Mouse (Mus musculus) lung, embryonic 14.5 days (tissue): ENCODE data around the gene Ankrd13a. TPM values are rescaled to one million over a fixed set of nuclear protein-coding genes. Genes with fewer than 3 reads are reported as not detected.

Experiments used
- ATAC-seq: fragments of 200-750 bp; cut with Nextera tagmentation; 2 replicates; pipeline ENCODE4 v1.8.0; 2017; ENCODE audit warnings: mild to moderate bottlenecking, moderate TSS enrichment, moderate library complexity; ENCODE audit not compliant: insufficient read depth
- DNase-seq: peaks from one replicate; pipeline ENCODE4 v3.0.0-alpha.2; 2015
- H3K27ac ChIP-seq: fragments of 300-500 bp; sonication (generic); 2 replicates; pipeline ENCODE4 v1.5.1; 2014; ENCODE audit warnings: low read depth, mild to moderate bottlenecking, moderate library complexity
- H3K27me3 ChIP-seq: fragments of 300-500 bp; sonication (generic); 2 replicates; pipeline ENCODE4 v1.6.1; 2014; ENCODE audit warnings: low read length, control low read depth; ENCODE audit not compliant: insufficient read depth
- H3K36me3 ChIP-seq: fragments of 300-500 bp; sonication (generic); 2 replicates; pipeline ENCODE4 v1.6.1; 2014; ENCODE audit warnings: control low read depth; ENCODE audit not compliant: insufficient read depth
- H3K4me1 ChIP-seq: fragments of 300-500 bp; sonication (generic); 2 replicates; pipeline ENCODE4 v1.6.1; 2014; ENCODE audit warnings: antibody characterized with exemption, control low read depth; ENCODE audit not compliant: insufficient read depth
- H3K4me2 ChIP-seq: fragments of 300-500 bp; sonication (generic); 2 replicates; pipeline ENCODE4 v1.6.1; 2014; ENCODE audit warnings: mild to moderate bottlenecking
- H3K4me3 ChIP-seq: fragments of 300-500 bp; sonication (generic); 2 replicates; pipeline ENCODE4 v1.5.1; 2014; ENCODE audit warnings: low read depth, low read length
- H3K9ac ChIP-seq: fragments of 300-500 bp; sonication (generic); 2 replicates; pipeline ENCODE4 v1.6.1; 2014
- H3K9me3 ChIP-seq: fragments of 300-500 bp; sonication (generic); 2 replicates; pipeline ENCODE4 v1.6.1; 2016; ENCODE audit warnings: low read depth, low read length, control low read depth
- CTCF ChIP-seq: IDR thresholded peaks from 2 replicates; pipeline ENCODE4 v1.5.1; 2016; ENCODE audit warnings: antibody characterized with exemption, low read depth
- WGBS: fragments of 180-500 bp; shearing (Covaris S2); extraction: QIAGEN DNeasy Blood & Tissue Kit; methylation state at CpG from one replicate; pipeline ENCODE4 v1.1.7; 2014; 5-methylcytosine and 5-hydroxymethylcytosine counted together
- polyA plus RNA-seq: library from polyadenylated mRNA; unstranded; fragments of >200 nt; fragmentation: Nextera tagmentation; extraction: Ambion mirVana; gene quantifications from 2 replicates; pipeline ENCODE4 v1.2.1, GENCODE M21; 2014

The Ankrd13a gene
- polyA plus RNA-seq, 1 experiment from 2014 or later, result 83.2 TPM

DNA sequence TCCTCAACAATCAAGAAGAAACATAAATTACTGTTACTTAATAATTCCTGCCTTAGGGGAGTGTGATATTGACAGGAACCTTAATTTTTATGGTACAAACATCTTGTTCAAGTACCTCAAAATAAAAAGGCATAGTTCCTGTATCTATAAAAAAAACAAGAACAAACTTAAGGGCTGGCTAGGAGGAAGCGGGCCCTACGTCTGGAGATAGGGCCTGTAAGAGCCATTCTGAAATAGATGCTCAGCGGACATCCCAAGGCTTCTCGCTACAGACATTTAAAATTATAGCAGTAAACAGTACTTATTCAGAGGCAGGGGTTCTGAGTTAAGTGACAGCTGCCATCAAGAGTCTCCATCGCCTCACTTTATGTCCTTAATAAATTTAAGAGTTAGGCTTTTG, 27.0 kb upstream of the Ankrd13a start:
- no peak for TF ChIP-seq CTCF
- H3K4me2 ChIP-seq, result no peak overlapping the region
- no peak for DNase-seq
- no peaks in the 10 kb centered on the region for H3K9me3 ChIP-seq
- H3K4me1 ChIP-seq, result no peaks in the 10 kb centered on the region
- ATAC-seq, result no peak
- no peak overlapping the region for H3K9ac ChIP-seq
- no peaks in the 10 kb centered on the region for H3K27me3 ChIP-seq
- peaks cover 82% of the 10 kb centered on the region for H3K36me3 ChIP-seq
- H3K4me3 ChIP-seq, result no peak overlapping the region
- H3K27ac ChIP-seq, result no peak overlapping the region
- WGBS, result 94% methylated on average over 5 of the region's 5 CpGs

DNA sequence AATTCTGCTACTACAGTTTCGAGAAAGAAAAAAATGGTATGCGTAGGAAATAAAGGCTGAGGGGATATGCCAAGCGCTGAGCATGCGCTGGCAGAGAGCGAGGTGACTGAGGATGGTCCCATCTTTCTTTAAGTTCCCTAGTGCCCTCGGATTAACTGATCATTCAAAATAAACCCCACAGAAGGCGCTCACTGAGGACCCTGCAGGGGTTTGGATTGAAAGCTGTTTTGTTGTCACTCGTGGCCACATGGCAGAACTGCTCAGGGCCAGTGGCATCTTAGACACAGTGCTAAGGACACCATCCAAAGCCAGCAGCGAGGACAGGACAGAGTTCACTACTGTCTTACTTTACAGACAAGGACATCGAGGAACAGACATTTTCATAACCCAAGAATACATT, 24.2 kb upstream of the Ankrd13a start:
- no peaks in the 10 kb centered on the region for H3K9me3 ChIP-seq
- no peak overlapping the region for H3K4me2 ChIP-seq
- H3K9ac ChIP-seq, result no peak overlapping the region
- H3K4me1 ChIP-seq, result no peaks in the 10 kb centered on the region
- H3K36me3 ChIP-seq, result peaks cover 80% of the 10 kb centered on the region
- ATAC-seq, result no peak
- TF ChIP-seq CTCF, result no peak
- 86% methylated on average over 10 of the region's 10 CpGs for WGBS
- no peaks in the 10 kb centered on the region for H3K27me3 ChIP-seq
- H3K4me3 ChIP-seq, result no peak overlapping the region
- H3K27ac ChIP-seq, result no peak overlapping the region
- no peak for DNase-seq

DNA sequence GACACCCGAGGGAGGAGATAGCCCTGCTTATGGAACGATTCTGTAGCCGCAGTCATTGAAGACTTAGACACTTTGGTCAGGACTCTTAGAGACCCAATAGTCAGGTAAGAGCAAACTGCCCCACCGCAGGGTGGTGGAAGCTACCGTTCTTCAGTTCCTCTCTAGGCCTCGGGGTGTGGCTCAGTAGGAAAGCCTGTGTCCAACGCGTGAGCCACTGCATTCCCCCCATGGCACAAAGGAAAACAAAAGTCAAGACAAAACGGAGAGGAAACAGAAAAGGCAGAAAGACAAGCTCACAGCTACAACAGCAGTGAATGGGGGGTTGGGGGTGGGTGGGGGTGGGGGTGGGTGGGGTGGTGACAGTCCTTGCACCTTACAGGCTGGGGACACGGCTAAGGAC, 22.1 kb upstream of the Ankrd13a start:
- TF ChIP-seq CTCF, result no peak
- no peak overlapping the region for H3K4me3 ChIP-seq
- H3K4me1 ChIP-seq, result no peaks in the 10 kb centered on the region
- H3K36me3 ChIP-seq, result peaks cover 81% of the 10 kb centered on the region
- H3K27me3 ChIP-seq, result no peaks in the 10 kb centered on the region
- no peak overlapping the region for H3K9ac ChIP-seq
- no peak overlapping the region for H3K4me2 ChIP-seq
- WGBS, result 84% methylated on average over 10 of the region's 10 CpGs
- H3K27ac ChIP-seq, result no peak overlapping the region
- no peak for ATAC-seq
- H3K9me3 ChIP-seq, result no peaks in the 10 kb centered on the region
- no peak for DNase-seq

DNA sequence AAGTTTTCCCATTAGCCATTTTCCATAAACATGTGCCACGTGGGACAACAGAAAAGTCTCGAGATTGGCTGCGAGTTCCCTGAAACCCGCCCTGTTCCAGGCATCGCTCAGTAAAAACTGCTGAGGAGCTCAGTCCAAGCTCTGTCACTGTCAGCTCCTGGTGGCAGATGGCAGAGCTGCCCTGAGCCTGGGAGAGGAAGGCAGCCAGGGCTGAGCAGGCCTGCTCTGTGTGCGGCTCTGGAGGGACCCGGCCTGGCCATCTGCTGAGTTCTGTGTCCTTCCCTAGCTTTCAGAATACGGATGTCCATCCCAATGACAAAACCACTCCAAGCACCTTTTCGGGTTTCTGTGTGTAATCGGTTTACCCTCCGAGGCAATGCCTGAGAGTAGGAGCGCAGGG, 21.1 kb upstream of the Ankrd13a start:
- WGBS, result 89% methylated on average over 12 of the region's 12 CpGs
- ATAC-seq (no peak), DNase-seq (no peak)
- no peak for TF ChIP-seq CTCF
- H3K4me3 ChIP-seq, result no peak overlapping the region
- H3K4me2 ChIP-seq, result no peak overlapping the region
- no peaks in the 10 kb centered on the region for H3K4me1 ChIP-seq
- H3K9ac ChIP-seq, result no peak overlapping the region
- H3K27ac ChIP-seq, result no peak overlapping the region
- peaks cover 73% of the 10 kb centered on the region for H3K36me3 ChIP-seq
- H3K9me3 ChIP-seq, result no peaks in the 10 kb centered on the region
- no peaks in the 10 kb centered on the region for H3K27me3 ChIP-seq

DNA sequence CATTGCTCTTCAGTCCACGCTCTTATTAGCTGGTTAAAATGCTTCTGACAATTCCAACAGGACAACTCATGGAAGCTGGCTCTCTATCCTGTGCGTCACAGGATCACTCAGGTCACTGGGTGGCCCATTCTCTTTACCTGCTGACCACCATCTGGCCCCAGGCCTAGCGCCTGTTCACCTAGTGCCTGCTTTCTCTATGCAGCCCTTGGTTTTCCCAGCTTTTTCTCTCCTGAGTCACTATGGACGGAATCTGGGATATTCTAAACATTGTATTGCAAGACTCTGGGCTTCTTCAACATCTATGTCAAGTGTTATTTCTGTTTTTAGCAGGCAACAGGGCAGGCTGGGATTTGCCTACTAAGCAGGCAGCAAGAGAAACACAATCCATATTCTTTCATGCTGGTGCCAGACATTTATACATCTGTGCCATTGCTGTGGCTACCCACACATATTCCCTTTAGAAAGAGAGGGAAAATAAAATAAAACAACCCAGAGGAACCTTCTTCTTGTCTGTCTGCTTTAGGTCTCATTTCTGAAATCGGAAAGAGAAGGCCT, 14.9 kb upstream of the Ankrd13a start:
- peaks cover 76% of the 10 kb centered on the region for H3K36me3 ChIP-seq
- no peak for TF ChIP-seq CTCF
- ATAC-seq (no peak), DNase-seq (no peak)
- 87% methylated on average over 5 of the region's 5 CpGs for WGBS
- H3K27me3 ChIP-seq, result no peaks in the 10 kb centered on the region
- no peaks in the 10 kb centered on the region for H3K4me1 ChIP-seq
- no peak overlapping the region for H3K4me3 ChIP-seq
- H3K9ac ChIP-seq, result no peak overlapping the region
- no peak overlapping the region for H3K27ac ChIP-seq
- H3K4me2 ChIP-seq, result no peak overlapping the region
- H3K9me3 ChIP-seq, result no peaks in the 10 kb centered on the region

DNA sequence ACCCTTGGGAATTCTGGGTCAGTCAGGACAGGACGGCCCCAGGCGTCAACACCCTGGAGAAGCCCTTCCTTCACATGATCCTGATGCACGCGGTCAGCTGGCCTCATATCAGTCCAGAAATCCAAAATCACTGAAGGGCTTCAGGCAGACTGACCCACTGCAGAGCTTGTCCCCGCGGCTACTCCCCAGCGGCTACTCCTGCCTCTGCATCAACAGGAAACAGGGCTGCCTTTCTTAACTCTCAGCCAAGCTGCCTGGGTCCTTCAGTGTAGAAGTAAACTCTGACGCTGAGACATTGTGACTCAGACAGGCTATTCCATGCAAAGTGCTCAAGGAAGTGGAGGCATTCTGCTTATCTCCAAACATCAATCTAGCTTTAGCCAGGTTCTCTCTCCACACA, 12.5 kb upstream of the Ankrd13a start:
- Histone ChIP-seq H3K9me3 (no peaks in the 10 kb centered on the region), H3K36me3 (peaks cover 79% of the 10 kb centered on the region), H3K4me2 (no peak overlapping the region), H3K4me3 (no peak overlapping the region), H3K27ac (no peak overlapping the region), H3K27me3 (no peaks in the 10 kb centered on the region), H3K4me1 (no peaks in the 10 kb centered on the region), H3K9ac (no peak overlapping the region)
- TF ChIP-seq CTCF, result no peak
- no peak for DNase-seq
- 69% methylated on average over 8 of the region's 8 CpGs for WGBS
- no peak for ATAC-seq

DNA sequence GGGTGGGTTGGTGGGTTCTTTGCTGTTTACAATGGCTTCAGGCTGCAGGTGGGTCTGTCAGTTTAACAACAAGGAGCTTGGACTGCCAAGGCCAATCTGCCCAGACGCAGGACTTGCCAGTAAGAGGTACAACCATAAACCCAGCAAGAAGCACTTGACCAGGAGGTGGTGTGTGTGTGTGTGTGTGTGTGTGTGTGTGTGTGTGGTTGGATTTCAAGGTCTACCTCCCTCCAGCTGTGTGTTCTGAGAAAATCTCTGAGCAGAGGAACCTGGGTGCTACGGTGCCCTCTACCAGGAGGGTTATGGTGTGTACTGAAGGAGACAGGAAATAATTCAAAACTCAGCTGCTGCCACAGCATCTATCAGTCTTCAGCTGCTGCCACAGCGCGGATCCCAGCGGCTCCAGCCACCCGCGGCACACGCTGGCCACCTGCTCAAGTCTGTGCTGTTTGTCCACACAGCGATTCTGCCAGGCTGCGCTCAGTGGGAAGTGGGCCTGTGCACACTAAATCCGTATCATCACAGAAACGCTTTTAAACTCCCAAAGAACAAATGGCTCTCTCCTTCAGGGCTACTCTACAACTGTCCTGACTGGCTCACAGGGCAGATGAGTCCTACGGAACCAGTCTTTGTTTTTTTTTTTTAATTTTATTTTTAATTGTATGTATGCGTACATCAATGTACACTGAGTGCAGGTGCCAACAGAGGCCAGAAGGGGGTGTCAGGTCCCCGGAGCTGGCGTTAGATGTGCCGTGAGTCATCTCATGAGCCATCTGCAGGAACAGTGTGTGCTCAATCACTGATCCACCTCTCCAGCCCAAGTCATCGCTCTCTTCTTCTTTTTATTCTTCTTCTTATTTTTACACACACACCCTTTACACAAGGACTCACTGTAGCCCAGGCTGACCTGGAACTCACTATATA, 9.4 kb upstream of the Ankrd13a start:
- H3K4me1 ChIP-seq, result no peaks in the 10 kb centered on the region
- ATAC-seq, result no peak
- H3K4me3 ChIP-seq, result no peak overlapping the region
- TF ChIP-seq CTCF, result peak; percentile 27; the same call in 1 of the 2 replicates
- H3K9ac ChIP-seq, result no peak overlapping the region
- WGBS, result 86% methylated on average over 18 of the region's 18 CpGs
- no peak overlapping the region for H3K4me2 ChIP-seq
- no peak for DNase-seq
- no peak overlapping the region for H3K27ac ChIP-seq
- no peaks in the 10 kb centered on the region for H3K9me3 ChIP-seq
- H3K27me3 ChIP-seq, result no peaks in the 10 kb centered on the region
- H3K36me3 ChIP-seq, result peaks cover 61% of the 10 kb centered on the region
